9 mouse cellular contexts compared by ENCODE assay signal in genomic region chr1:170554939-170555293, GRCm38 (mm10). TPM values are rescaled to one million over a fixed set of nuclear protein-coding genes. Genes with fewer than 3 reads are reported as not detected.
A peak's percentile ranks its signal among the peaks of the same experiment; 100 is the strongest.
DNase-seq lines count a peak whose midpoint lies in the region; ATAC-seq and TF ChIP-seq lines count a peak whose summit lies in the region.
"Had no signal": no experiment of that assay in that cellular context is flagged by ENCODE, and none has a peak within 500 bp of the region (broad histone marks: within the 10 kb centered on the region; RNA-seq: fewer than 3 reads in every experiment).

No protein-coding gene starts in this region.

- 0 out of 2 replicates have a peak, but pooled peaks have one; percentile 15 for ATAC-seq in embryonic facial prominence, embryonic 14.5 days (ENCODE audit: low read depth)
- peak; percentile 41; the same call in 1 of the 2 replicates for ATAC-seq in lung, embryonic 14.5 days (ENCODE audit: insufficient read depth)

- intact Hi-C loops in gastrocnemius, postnatal 36 days (cut with DNase I): no loop called here

- peak; percentile 70 for DNase-seq in embryonic facial prominence, embryonic 14.5 days (ENCODE audit: low spot score)
- DNase-seq in embryonic facial prominence, embryonic 10.5 days (ENCODE audit: low spot score): no peak
- peak; percentile 46 for DNase-seq in cerebellum, adult 11-12 months
- peak; percentile 24 to 54 for DNase-seq in gastrocnemius, postnatal 36 days
- DNase-seq in kidney, postnatal 36 days: peak; percentile 78 to 82
- peak; percentile 84 for DNase-seq in lung, embryonic 14.5 days
- DNase-seq in spleen, postnatal 10 days (ENCODE audit: low spot score in 2 of 2): peak; percentile 31 to 65
- no peak for DNase-seq in natural killer cell, adult 2 months (ENCODE audit: low spot score in 2 of 2)

- no peak overlapping the region for H3K4me3 ChIP-seq in embryonic facial prominence, embryonic 14.5 days (ENCODE audit: low read depth, low read length)
- H3K4me3 ChIP-seq in embryonic facial prominence, embryonic 10.5 days: no peak overlapping the region
- H3K4me3 ChIP-seq in lung, embryonic 14.5 days (ENCODE audit: low read depth, low read length): no peak overlapping the region
- H3K4me3 ChIP-seq: embryonic facial prominence, embryonic 13.5 days had no signal

- TF ChIP-seq CTCF in lung, embryonic 14.5 days (IDR thresholded peaks at IDR 0.05; ENCODE audit: low read depth): no peak

- no peak overlapping the region for H3K9ac ChIP-seq in embryonic facial prominence, embryonic 14.5 days (ENCODE audit: low read depth, low read length)
- H3K9ac ChIP-seq in lung, embryonic 14.5 days: no peak overlapping the region
- H3K9ac ChIP-seq: embryonic facial prominence, embryonic 13.5 days had no signal

- 56% methylated on average over 3 of the region's 3 CpGs for WGBS in embryonic facial prominence, embryonic 14.5 days
- 96% methylated on average over 3 of the region's 3 CpGs for WGBS in embryonic facial prominence, embryonic 10.5 days
- 37% methylated on average over 3 of the region's 3 CpGs for WGBS in lung, embryonic 14.5 days

- H3K27me3 ChIP-seq in embryonic facial prominence, embryonic 14.5 days (replicated peaks; ENCODE audit: control insufficient read depth, insufficient read depth, low read length): no peaks in the 10 kb centered on the region
- H3K27me3 ChIP-seq in embryonic facial prominence, embryonic 10.5 days (replicated peaks; ENCODE audit: low read depth, poor library complexity, severe bottlenecking): no peaks in the 10 kb centered on the region
- no peaks in the 10 kb centered on the region for H3K27me3 ChIP-seq in lung, embryonic 14.5 days (ENCODE audit: insufficient read depth, low read length)
- H3K27me3 ChIP-seq: embryonic facial prominence, embryonic 13.5 days had no signal

- H3K4me2 ChIP-seq in embryonic facial prominence, embryonic 14.5 days (ENCODE audit: low read depth, low read length): no peak overlapping the region
- no peak overlapping the region for H3K4me2 ChIP-seq in lung, embryonic 14.5 days
- H3K4me2 ChIP-seq: embryonic facial prominence, embryonic 13.5 days had no signal

- H3K4me1 ChIP-seq in embryonic facial prominence, embryonic 14.5 days (ENCODE audit: control insufficient read depth, insufficient read depth, low read length): no peaks in the 10 kb centered on the region
- H3K4me1 ChIP-seq in embryonic facial prominence, embryonic 10.5 days: peaks cover 10% of the 10 kb centered on the region
- peaks cover 7% of the 10 kb centered on the region; the same call in 1 of the 2 replicates for H3K4me1 ChIP-seq in lung, embryonic 14.5 days (ENCODE audit: insufficient read depth)

- no peak overlapping the region for H3K27ac ChIP-seq in embryonic facial prominence, embryonic 14.5 days (replicated peaks; ENCODE audit: low read depth, low read length)
- H3K27ac ChIP-seq in embryonic facial prominence, embryonic 10.5 days (replicated peaks): no peak overlapping the region
- H3K27ac ChIP-seq in lung, embryonic 14.5 days (ENCODE audit: low read depth): no peak overlapping the region
- H3K27ac ChIP-seq: embryonic facial prominence, embryonic 13.5 days had no signal

- H3K36me3 ChIP-seq in embryonic facial prominence, embryonic 14.5 days (ENCODE audit: control insufficient read depth, insufficient read depth, low read length): no peaks in the 10 kb centered on the region
- H3K36me3 ChIP-seq in embryonic facial prominence, embryonic 10.5 days (replicated peaks): no peaks in the 10 kb centered on the region
- H3K36me3 ChIP-seq in lung, embryonic 14.5 days (ENCODE audit: insufficient read depth): no peaks in the 10 kb centered on the region
- H3K36me3 ChIP-seq: embryonic facial prominence, embryonic 13.5 days had no signal

- 0 out of 2 replicates have a peak, but pooled peaks cover 2% of the 10 kb centered on the region for H3K9me3 ChIP-seq in embryonic facial prominence, embryonic 14.5 days (ENCODE audit: control insufficient read depth, low read length)
- no peaks in the 10 kb centered on the region for H3K9me3 ChIP-seq in embryonic facial prominence, embryonic 10.5 days
- H3K9me3 ChIP-seq in lung, embryonic 14.5 days (ENCODE audit: low read depth, low read length): no peaks in the 10 kb centered on the region
- H3K9me3 ChIP-seq: embryonic facial prominence, embryonic 13.5 days had no signal

RNA-seq across cellular contexts. Expression of gene Nos1ap, which starts 34.7 kb away (rescaled TPM):
- polyA plus RNA-seq in embryonic facial prominence, embryonic 14.5 days (2014; fragmentation: Nextera tagmentation; extraction: Ambion mirVana): 6.6 and 7.7 TPM in 2 replicates
- 6.5 and 8.9 TPM in 2 replicates for polyA plus RNA-seq in embryonic facial prominence, embryonic 10.5 days (2016; fragmentation: Nextera tagmentation; extraction: Ambion mirVana)
- total RNA-seq in gastrocnemius, postnatal 36 days (2021): 1 to 10 TPM; 1.0 to 1.7 TPM
- 7.9 and 9.8 TPM in 2 replicates for polyA plus RNA-seq in lung, embryonic 14.5 days (2014; fragmentation: Nextera tagmentation; extraction: Ambion mirVana)

Comparison
In these comparisons a context has a peak if more than half of its experiments do, and no peak if none do; other contexts are left out.
1. DNase-seq: peak in embryonic facial prominence, embryonic 14.5 days (single experiment), cerebellum, adult 11-12 months (single experiment), gastrocnemius, postnatal 36 days (2 of 2), kidney, postnatal 36 days (2 of 2), lung, embryonic 14.5 days (single experiment) and spleen, postnatal 10 days (2 of 2); none in embryonic facial prominence, embryonic 10.5 days (single experiment) and natural killer cell, adult 2 months (0 of 2).